Mouse (Mus musculus): ENCODE results near the gene Ccdc146. TPM values are rescaled to one million over a fixed set of nuclear protein-coding genes. Genes with fewer than 3 reads are reported as not detected.

Ccdc146 gene
- polyA plus RNA-seq, 1 experiment from 2014 or later, result 0.09 TPM

GRCm38 (mm10) chr5:21329672-21330665, 94.5 kb downstream of the Ccdc146 start:
- H3K4me3 ChIP-seq (replicated peaks; ENCODE audit: low read depth, low read length), result no peak overlapping the region
- H3K9ac ChIP-seq (ENCODE audit: low read depth, low read length), result no peak overlapping the region
- no peak for TF ChIP-seq CTCF (IDR thresholded peaks at IDR 0.05; ENCODE audit: low read depth)
- H3K27me3 ChIP-seq (ENCODE audit: insufficient read depth, low read length), result no peaks in the 10 kb centered on the region
- ATAC-seq (replicated peaks; ENCODE audit: low FRiP score, low read depth) (no peak), DNase-seq (ENCODE audit: low spot score) (no peak)
- no peak overlapping the region for H3K4me2 ChIP-seq (ENCODE audit: low read length)
- H3K27ac ChIP-seq, result no peak overlapping the region
- no peaks in the 10 kb centered on the region for H3K9me3 ChIP-seq (replicated peaks; ENCODE audit: low read length)
- H3K4me1 ChIP-seq (replicated peaks; ENCODE audit: insufficient read depth, low read length), result 0 out of 2 replicates have a peak, but pooled peaks cover 16% of the 10 kb centered on the region
- no peaks in the 10 kb centered on the region for H3K36me3 ChIP-seq (ENCODE audit: insufficient read depth, low read length)
- WGBS, result 58% methylated on average over 11 of the region's 11 CpGs

GRCm38 (mm10) chr5:21328560-21328959, 95.9 kb downstream of the Ccdc146 start:
- Histone ChIP-seq H3K27me3 (ENCODE audit: insufficient read depth, low read length) (no peaks in the 10 kb centered on the region), H3K9ac (ENCODE audit: low read depth, low read length) (no peak overlapping the region), H3K4me3 (replicated peaks; ENCODE audit: low read depth, low read length) (no peak overlapping the region), H3K36me3 (ENCODE audit: insufficient read depth, low read length) (no peaks in the 10 kb centered on the region), H3K4me1 (replicated peaks; ENCODE audit: insufficient read depth, low read length) (0 out of 2 replicates have a peak, but pooled peaks cover 16% of the 10 kb centered on the region), H3K9me3 (replicated peaks; ENCODE audit: low read length) (no peaks in the 10 kb centered on the region), H3K4me2 (ENCODE audit: low read length) (no peak overlapping the region), H3K27ac (no peak overlapping the region)
- ATAC-seq (replicated peaks; ENCODE audit: low FRiP score, low read depth) (no peak), DNase-seq (ENCODE audit: low spot score) (no peak)
- TF ChIP-seq CTCF (IDR thresholded peaks at IDR 0.05; ENCODE audit: low read depth), result no peak
- WGBS, result 86% methylated on average over 1 of the region's 1 CpGs

- no peaks in the 10 kb centered on the region for H3K27me3 ChIP-seq (ENCODE audit: insufficient read depth, low read length)
- TF ChIP-seq CTCF (IDR thresholded peaks at IDR 0.05; ENCODE audit: low read depth), result peak; percentile 86
- no peaks in the 10 kb centered on the region for H3K36me3 ChIP-seq (ENCODE audit: insufficient read depth, low read length)
- no peak overlapping the region for H3K9ac ChIP-seq (ENCODE audit: low read depth, low read length)
- ATAC-seq (replicated peaks; ENCODE audit: low FRiP score, low read depth), result no peak
- H3K4me2 ChIP-seq (ENCODE audit: low read length), result no peak overlapping the region
- 0 out of 2 replicates have a peak, but pooled peaks cover 9% of the 10 kb centered on the region for H3K4me1 ChIP-seq (replicated peaks; ENCODE audit: insufficient read depth, low read length)
- no peak overlapping the region for H3K4me3 ChIP-seq (replicated peaks; ENCODE audit: low read depth, low read length)
- H3K9me3 ChIP-seq (replicated peaks; ENCODE audit: low read length), result no peaks in the 10 kb centered on the region
- peak; percentile 71 for DNase-seq (ENCODE audit: low spot score)
- no peak overlapping the region for H3K27ac ChIP-seq
- 45% methylated on average over 1 of the region's 1 CpGs for WGBS
These were observed 98.0 kb downstream of the Ccdc146 start for GRCm38 (mm10) chr5:21326494-21326893.

- H3K36me3 ChIP-seq (ENCODE audit: insufficient read depth, low read length), result no peaks in the 10 kb centered on the region
- no peak overlapping the region for H3K9ac ChIP-seq (ENCODE audit: low read depth, low read length)
- DNase-seq (ENCODE audit: low spot score), result no peak
- H3K27ac ChIP-seq, result no peak overlapping the region
- TF ChIP-seq CTCF (IDR thresholded peaks at IDR 0.05; ENCODE audit: low read depth), result no peak
- no peaks in the 10 kb centered on the region for H3K9me3 ChIP-seq (replicated peaks; ENCODE audit: low read length)
- 78% methylated on average over 2 of the region's 2 CpGs for WGBS
- H3K4me2 ChIP-seq (ENCODE audit: low read length), result no peak overlapping the region
- H3K4me1 ChIP-seq (replicated peaks; ENCODE audit: insufficient read depth, low read length), result no peaks in the 10 kb centered on the region
- no peak overlapping the region for H3K4me3 ChIP-seq (replicated peaks; ENCODE audit: low read depth, low read length)
- H3K27me3 ChIP-seq (ENCODE audit: insufficient read depth, low read length), result no peaks in the 10 kb centered on the region
- no peak for ATAC-seq (replicated peaks; ENCODE audit: low FRiP score, low read depth)
These were observed 104.3 kb downstream of the Ccdc146 start for GRCm38 (mm10) chr5:21320138-21320537.

GRCm38 (mm10) chr5:21314696-21315095, 109.8 kb downstream of the Ccdc146 start:
- WGBS, result 87% methylated on average over 3 of the region's 3 CpGs
- Histone ChIP-seq H3K27ac (no peak overlapping the region), H3K4me2 (ENCODE audit: low read length) (no peak overlapping the region), H3K27me3 (ENCODE audit: insufficient read depth, low read length) (no peaks in the 10 kb centered on the region), H3K36me3 (ENCODE audit: insufficient read depth, low read length) (no peaks in the 10 kb centered on the region), H3K4me1 (replicated peaks; ENCODE audit: insufficient read depth, low read length) (no peaks in the 10 kb centered on the region), H3K9ac (ENCODE audit: low read depth, low read length) (no peak overlapping the region), H3K4me3 (replicated peaks; ENCODE audit: low read depth, low read length) (no peak overlapping the region), H3K9me3 (replicated peaks; ENCODE audit: low read length) (no peaks in the 10 kb centered on the region)
- ATAC-seq (replicated peaks; ENCODE audit: low FRiP score, low read depth) (no peak), DNase-seq (ENCODE audit: low spot score) (no peak)
- TF ChIP-seq CTCF (IDR thresholded peaks at IDR 0.05; ENCODE audit: low read depth), result no peak

- TF ChIP-seq CTCF (IDR thresholded peaks at IDR 0.05; ENCODE audit: low read depth), result no peak
- DNase-seq (ENCODE audit: low spot score) (no peak), ATAC-seq (replicated peaks; ENCODE audit: low FRiP score, low read depth) (no peak)
- WGBS, result 57% methylated on average over 5 of the region's 5 CpGs
- Histone ChIP-seq H3K9ac (ENCODE audit: low read depth, low read length) (no peak overlapping the region), H3K36me3 (ENCODE audit: insufficient read depth, low read length) (no peaks in the 10 kb centered on the region), H3K4me1 (replicated peaks; ENCODE audit: insufficient read depth, low read length) (no peaks in the 10 kb centered on the region), H3K4me3 (replicated peaks; ENCODE audit: low read depth, low read length) (no peak overlapping the region), H3K4me2 (ENCODE audit: low read length) (no peak overlapping the region), H3K27ac (no peak overlapping the region), H3K9me3 (replicated peaks; ENCODE audit: low read length) (no peaks in the 10 kb centered on the region), H3K27me3 (ENCODE audit: insufficient read depth, low read length) (no peaks in the 10 kb centered on the region)
These were observed 117.3 kb downstream of the Ccdc146 start for GRCm38 (mm10) chr5:21307165-21307564.
